ENCODE assay signal across 12 mouse cellular contexts in genomic region chr12:86647279-86647678, GRCm38 (mm10). TPM values are rescaled to one million over a fixed set of nuclear protein-coding genes. Genes with fewer than 3 reads are reported as not detected.
DNase-seq lines count a peak whose midpoint lies in the region; ATAC-seq and TF ChIP-seq lines count a peak whose summit lies in the region.
"Had no signal": no experiment of that assay in that cellular context is flagged by ENCODE, and none has a peak within 500 bp of the region (broad histone marks: within the 10 kb centered on the region; RNA-seq: fewer than 3 reads in every experiment).

No protein-coding gene starts in this region.

- peak overlapping the region; percentile 83 for H3K27ac ChIP-seq in gastrocnemius, adult 2 months
- no peak overlapping the region for H3K27ac ChIP-seq in midbrain, embryonic 11.5 days (ENCODE audit: low read depth, low read length)
- no peak overlapping the region; the same call in 1 of the 2 replicates for H3K27ac ChIP-seq in midbrain, embryonic 13.5 days
- peak overlapping the region; percentile 62 for H3K27ac ChIP-seq in forebrain, embryonic 16.5 days (ENCODE audit: low read length)

- no peak overlapping the region for H3K9ac ChIP-seq in midbrain, embryonic 11.5 days (ENCODE audit: low read length)
- H3K9ac ChIP-seq in midbrain, embryonic 13.5 days (replicated peaks), result no peak overlapping the region
- H3K9ac ChIP-seq in forebrain, embryonic 16.5 days (replicated peaks; ENCODE audit: low read depth, low read length), result no peak overlapping the region
- H3K9ac ChIP-seq: liver, postnatal 0 days had no signal

- no peak overlapping the region for H3K4me2 ChIP-seq in midbrain, embryonic 11.5 days
- no peak overlapping the region for H3K4me2 ChIP-seq in midbrain, embryonic 13.5 days (replicated peaks)
- peak overlapping the region; percentile 36 for H3K4me2 ChIP-seq in forebrain, embryonic 16.5 days (ENCODE audit: low read length)

- 63% methylated on average over 9 of the region's 9 CpGs for WGBS in midbrain, embryonic 11.5 days
- 54% methylated on average over 9 of the region's 9 CpGs for WGBS in midbrain, embryonic 13.5 days
- whole genome bisulfite sequencing in forebrain, embryonic 16.5 days, result 8% methylated on average over 9 of the region's 9 CpGs

- H3K36me3 ChIP-seq in midbrain, embryonic 11.5 days (ENCODE audit: control insufficient read depth, insufficient read depth, low read length), result no peaks in the 10 kb centered on the region
- no peaks in the 10 kb centered on the region for H3K36me3 ChIP-seq in midbrain, embryonic 13.5 days
- H3K36me3 ChIP-seq in forebrain, embryonic 16.5 days (ENCODE audit: control insufficient read depth, insufficient read depth), result no peaks in the 10 kb centered on the region

- no peak for TF ChIP-seq CTCF in gastrocnemius, adult 2 months (IDR thresholded peaks at IDR 0.05)

- H3K9me3 ChIP-seq in midbrain, embryonic 11.5 days (ENCODE audit: control insufficient read depth, low read length), result no peaks in the 10 kb centered on the region
- no peaks in the 10 kb centered on the region for H3K9me3 ChIP-seq in midbrain, embryonic 13.5 days
- 0 out of 2 replicates have a peak, but pooled peaks cover 3% of the 10 kb centered on the region for H3K9me3 ChIP-seq in forebrain, embryonic 16.5 days (ENCODE audit: control insufficient read depth, low read length)

- ATAC-seq in midbrain, embryonic 11.5 days (ENCODE audit: low FRiP score), result no peak
- no peak for ATAC-seq in midbrain, embryonic 13.5 days
- ATAC-seq in forebrain, embryonic 16.5 days, result peak; percentile 61; the same call in 1 of the 2 replicates
- ATAC-seq: liver, postnatal 0 days had no signal

- intact Hi-C loops in gastrocnemius, adult 2 months (cut with DNase I), result no loop called here
- intact Hi-C loops in gastrocnemius, postnatal 14 days (cut with DNase I; ENCODE audit: low total_unique reads), result no loop called here

- peak overlapping the region; percentile 33 for H3K4me3 ChIP-seq in gastrocnemius, adult 2 months
- H3K4me3 ChIP-seq in midbrain, embryonic 11.5 days (ENCODE audit: low read depth, low read length), result no peak overlapping the region
- no peak overlapping the region for H3K4me3 ChIP-seq in midbrain, embryonic 13.5 days (replicated peaks)
- H3K4me3 ChIP-seq in forebrain, embryonic 16.5 days (replicated peaks; ENCODE audit: low read length), result no peak overlapping the region

- no peak for DNase-seq in gastrocnemius, adult 2 months
- DNase-seq in gastrocnemius, postnatal 14 days, result no peak
- DNase-seq in midbrain, embryonic 11.5 days (ENCODE audit: low spot score, missing footprints), result peak; percentile 64
- DNase-seq in retina, postnatal 7 days (ENCODE audit: low read depth, low spot score), result peak; percentile 48
- DNase-seq in adrenal gland, postnatal 4 days (ENCODE audit: low spot score in 2 of 2), result no peak
- DNase-seq in testis, postnatal 14 days (ENCODE audit: low spot score), result no peak
- DNase-seq: gastrocnemius, postnatal 36 days; kidney, adult 8-10 months; liver, postnatal 0 days had no signal

- H3K4me1 ChIP-seq in midbrain, embryonic 11.5 days (ENCODE audit: control insufficient read depth, insufficient read depth, low read length), result peaks cover 10% of the 10 kb centered on the region; the same call in 1 of the 2 replicates
- peaks cover 37% of the 10 kb centered on the region for H3K4me1 ChIP-seq in midbrain, embryonic 13.5 days (replicated peaks)
- peaks cover 26% of the 10 kb centered on the region for H3K4me1 ChIP-seq in forebrain, embryonic 16.5 days (replicated peaks; ENCODE audit: control insufficient read depth, insufficient read depth, low read length)

- H3K27me3 ChIP-seq in midbrain, embryonic 11.5 days (ENCODE audit: control insufficient read depth, insufficient read depth, low read length), result no peaks in the 10 kb centered on the region
- H3K27me3 ChIP-seq in midbrain, embryonic 13.5 days, result no peaks in the 10 kb centered on the region
- no peaks in the 10 kb centered on the region for H3K27me3 ChIP-seq in forebrain, embryonic 16.5 days (replicated peaks; ENCODE audit: control insufficient read depth, insufficient read depth, low read length)

RNA-seq across cellular contexts. Expression of gene Vash1, which starts 31.2 kb away (rescaled TPM):
- 1 to 10 TPM; 4.0 to 6.9 TPM for total RNA-seq in gastrocnemius, adult 2 months (2021)
- total RNA-seq in gastrocnemius, postnatal 14 days (2021), result 10 to 100 TPM; 16.2 to 23.0 TPM
- polyA plus RNA-seq in midbrain, embryonic 11.5 days (2014; fragmentation: Nextera tagmentation; extraction: Ambion mirVana), result 21.7 and 22.7 TPM in 2 replicates
- polyA plus RNA-seq in midbrain, embryonic 13.5 days (2015; fragmentation: Nextera tagmentation; extraction: Ambion mirVana), result 31.3 and 40.6 TPM in 2 replicates
- 37.8 and 41.7 TPM in 2 replicates for polyA plus RNA-seq in forebrain, embryonic 16.5 days (2015; fragmentation: Nextera tagmentation; extraction: Ambion mirVana)
- total RNA-seq in adrenal gland, postnatal 4 days (2021), result 10 to 100 TPM; 22.0 to 24.4 TPM
- total RNA-seq: monocyte, adult 5-6 weeks had no signal

Comparison
In these comparisons a context has a peak if more than half of its experiments do, and no peak if none do; other contexts are left out.
1. DNase-seq: peak in midbrain, embryonic 11.5 days (single experiment) and retina, postnatal 7 days (single experiment); none in gastrocnemius, adult 2 months (single experiment), gastrocnemius, postnatal 14 days (single experiment), adrenal gland, postnatal 4 days (0 of 2) and testis, postnatal 14 days (single experiment).
2. H3K27ac ChIP-seq: peak in gastrocnemius, adult 2 months (single experiment) and forebrain, embryonic 16.5 days (single experiment); none in midbrain, embryonic 11.5 days (single experiment) and midbrain, embryonic 13.5 days (single experiment).